Mouse (Mus musculus) heart, postnatal 25 days (tissue): ENCODE measurements at regions not wholly inside any gene's neighbourhood (a gene's known extent, or its start where the extent isn't known, plus 50 kb on each side); places are given as distances from the start of the nearest gene placed in this dataset.

Experiments
- DNase-seq: peaks from one replicate; pipeline ENCODE4 v3.0.0; 2022; ENCODE audit warnings: low spot score
- intact Hi-C: fragments of 180-260 bp; cut with DNase I; formaldehyde crosslinking; loops from one replicate; pipeline ENCODE4 v1.15.1; 2025

DNA sequence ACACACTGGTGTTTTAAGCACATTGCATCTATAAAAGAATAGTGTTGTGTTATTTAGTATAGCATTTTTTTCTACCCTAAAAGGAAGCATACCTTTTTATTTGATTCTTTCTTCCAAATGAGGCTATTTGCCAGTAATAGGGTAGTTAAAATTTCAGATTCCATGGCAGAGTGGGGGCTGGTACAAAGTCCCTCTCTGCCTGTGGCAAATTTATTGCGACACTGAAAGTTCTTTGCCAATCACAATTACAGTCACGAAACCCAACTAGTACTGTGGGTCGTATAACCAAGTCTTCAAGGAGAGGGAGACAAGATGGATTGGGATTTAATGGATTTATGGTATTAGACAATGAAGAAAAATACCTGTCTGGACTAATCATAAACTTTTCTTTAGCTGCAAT, 51.9 kb upstream of the Esrrg start:
- intact Hi-C loops: no loop called here
- no peak for DNase-seq
